Mouse (Mus musculus) layer of hippocampus, adult 18-20 months (tissue): Measurements from ENCODE around the gene Gpatch1. TPM values are rescaled to one million over a fixed set of nuclear protein-coding genes. Genes with fewer than 3 reads are reported as not detected.
"Not testable (repeated sequence)": the region's sequence is repeated elsewhere in the genome, so short reads cannot be mapped to it uniquely, and the experiment has no call there.

Source experiments
- DNase-seq, 2 experiments: peaks; one replicate each; pipeline ENCODE4 v3.0.0; 2022; ENCODE audit warnings: low spot score in 2 of 2
- total RNA-seq, 2 experiments: library from RNA; stranded (reverse); gene quantifications; 2 replicates each; pipeline ENCODE4 v1.2.3; 2021

Gpatch1 gene
- total RNA-seq, 2 experiments from 2014 or later, result 26.5 to 30.1 TPM

DNA sequence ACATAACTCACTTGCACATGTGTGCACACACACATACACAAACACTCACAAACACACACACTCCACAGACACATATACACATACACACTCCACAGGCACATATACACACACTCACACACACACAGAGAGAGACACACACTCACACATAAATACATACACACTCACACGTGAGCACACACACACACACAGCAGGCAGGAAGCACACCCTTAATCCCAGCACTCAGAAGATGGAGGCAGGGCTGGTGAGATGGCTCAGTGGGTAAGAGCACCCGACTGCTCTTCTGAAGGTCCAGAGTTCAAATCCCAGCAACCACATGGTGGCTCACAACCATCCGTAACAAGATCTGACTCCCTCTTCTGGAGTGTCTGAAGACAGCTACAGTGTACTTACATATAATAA is 80.3 kb downstream of the Gpatch1 start:
- DNase-seq, result not testable (repeated sequence)

DNA sequence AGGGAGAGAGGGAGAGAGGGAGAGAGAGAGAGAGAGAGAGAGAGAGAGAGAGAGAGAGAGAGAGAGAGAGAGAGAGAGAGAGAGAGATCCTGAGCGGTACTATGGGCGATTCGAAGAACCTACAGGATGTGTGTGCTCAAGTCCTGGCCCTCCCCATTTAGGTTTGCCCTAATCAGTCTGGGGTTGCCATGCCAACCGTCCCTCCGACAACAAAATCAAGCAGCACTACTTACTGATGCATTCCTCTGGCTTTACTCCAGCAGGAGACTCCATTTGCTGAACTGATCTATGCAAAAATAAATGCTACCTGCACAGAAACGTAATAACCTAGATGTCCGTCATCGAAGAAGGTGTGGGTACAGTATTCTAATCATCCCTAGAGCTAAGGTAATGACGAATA is 82.9 kb downstream of the Gpatch1 start:
- peak; percentile 68 to 85 for DNase-seq

DNA sequence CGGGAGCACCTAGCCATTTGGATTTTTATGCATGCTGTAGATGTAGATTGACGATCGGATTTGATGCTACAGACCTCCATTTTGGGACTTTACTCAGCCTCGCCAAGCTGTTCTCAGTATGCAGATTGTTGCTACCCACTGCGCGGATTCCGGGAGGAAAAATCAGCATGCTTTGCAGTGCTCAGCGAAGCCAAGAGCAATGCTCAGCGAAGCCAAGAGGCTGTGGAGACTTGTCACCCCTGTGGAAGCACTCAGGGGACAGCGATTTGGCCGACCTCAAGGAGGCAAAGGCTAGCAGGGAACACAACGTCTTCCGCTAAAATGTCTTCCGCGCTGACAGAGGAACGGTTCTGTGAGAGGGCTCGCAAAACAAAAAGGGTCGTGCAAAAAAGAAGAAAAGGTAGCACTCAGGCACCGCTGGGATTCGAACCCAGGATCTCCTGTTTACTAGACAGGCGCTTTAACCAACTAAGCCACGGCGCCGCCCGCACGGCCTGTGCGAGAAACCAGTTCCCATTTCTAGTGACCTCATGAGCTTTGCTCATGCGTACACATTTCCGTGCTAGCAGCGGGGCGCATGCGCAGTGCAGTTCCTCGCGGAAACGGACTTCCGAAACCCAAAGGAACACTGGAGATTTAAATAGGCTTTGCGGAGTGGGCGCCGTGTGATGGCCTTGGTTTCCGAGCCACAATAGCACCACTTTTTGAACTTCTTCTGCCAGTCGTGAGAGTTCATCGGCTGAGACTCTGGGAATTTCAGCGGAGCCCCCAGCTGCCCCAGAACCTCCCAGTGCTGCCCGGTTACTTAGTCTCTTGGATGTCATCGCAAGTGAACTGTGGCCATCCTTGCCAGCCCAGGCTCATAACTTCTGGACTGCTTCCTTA is 83.6 kb downstream of the Gpatch1 start:
- DNase-seq, result peak; percentile 97 to 100

DNA sequence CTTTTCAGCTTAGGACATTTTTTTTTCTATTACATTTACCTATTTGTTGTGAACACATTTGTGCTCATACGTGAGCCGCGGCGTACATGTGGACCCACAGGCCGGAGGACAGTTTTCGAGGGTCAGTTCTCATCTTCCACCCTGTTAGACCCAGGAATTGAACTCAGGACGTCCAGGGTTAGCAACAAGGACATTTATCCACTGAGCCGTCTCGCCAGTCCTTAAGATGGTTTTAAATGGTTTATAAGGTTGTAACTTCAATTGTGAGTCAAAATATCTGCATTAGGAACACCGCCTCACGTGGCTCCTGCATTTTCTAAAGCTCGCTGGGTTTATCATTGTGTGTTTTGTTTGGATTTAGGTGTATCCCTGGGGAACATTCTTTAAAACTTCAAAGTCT is 84.4 kb downstream of the Gpatch1 start:
- no peak for DNase-seq

DNA sequence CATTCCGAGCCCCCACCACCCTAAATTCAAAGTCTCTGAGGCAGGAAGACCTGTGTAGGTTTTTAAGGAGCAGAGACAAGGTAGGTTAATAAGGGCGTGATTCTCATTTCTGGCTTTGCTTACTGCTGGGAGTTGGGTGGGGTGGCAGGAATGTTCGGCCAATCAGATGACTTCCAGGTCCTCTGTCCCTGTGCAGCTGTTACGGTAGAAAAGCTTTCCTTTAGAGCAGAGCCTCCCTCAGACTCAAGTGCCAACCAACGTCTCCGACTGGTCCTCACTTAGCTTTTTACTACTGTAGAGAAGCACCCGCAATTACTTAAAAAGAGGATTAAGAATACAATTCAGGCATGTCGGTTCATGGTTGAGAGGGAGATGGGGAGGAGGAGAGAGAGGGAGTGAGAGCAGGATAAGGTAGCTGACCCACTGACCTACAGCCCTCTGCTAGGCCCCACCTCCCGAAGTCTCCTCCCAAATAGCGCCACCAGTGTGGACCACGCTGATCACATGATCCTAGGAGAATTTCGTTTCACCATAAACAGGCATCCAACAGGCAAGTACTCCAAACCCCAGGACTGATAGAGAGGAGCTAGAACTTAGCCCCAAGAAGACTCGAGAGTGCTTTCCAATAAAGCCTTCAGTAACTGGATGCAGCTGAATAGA is 85.3 kb downstream of the Gpatch1 start:
- no peak for DNase-seq

DNA sequence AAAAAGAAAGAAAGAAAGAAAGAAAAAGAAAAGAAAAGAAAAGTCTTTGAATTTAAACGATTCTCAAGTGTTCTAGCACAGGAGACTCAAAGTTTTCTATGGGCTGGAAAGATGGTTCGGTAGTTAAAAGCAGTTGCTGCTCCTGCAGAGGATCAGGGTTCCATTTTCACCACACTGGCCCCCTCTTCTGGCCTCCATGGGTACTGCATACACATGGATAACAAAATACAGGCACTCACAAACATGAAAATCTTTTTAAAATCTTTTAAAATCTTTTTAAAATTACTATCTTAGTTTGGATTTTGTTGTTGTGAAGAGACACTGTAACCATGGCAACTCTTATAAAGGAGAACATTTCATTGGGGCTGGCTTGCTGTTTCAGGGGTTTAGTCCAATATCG is 87.9 kb downstream of the Gpatch1 start:
- no peak for DNase-seq

Other genes with a start within 250 kb of the Gpatch1 start
- 10 to 100 TPM; 21.4 to 22.4 TPM for gene Cebpa, start 199.1 kb downstream of the Gpatch1 start, total RNA-seq
- 10 to 100 TPM; 39.2 to 44.8 TPM for gene Slc7a10, start 132.1 kb downstream of the Gpatch1 start, total RNA-seq
- gene Lrp3, start 102.9 kb downstream of the Gpatch1 start, total RNA-seq, result 10 to 100 TPM; 75.2 to 77.5 TPM
- gene Rhpn2, start 15.7 kb upstream of the Gpatch1 start, total RNA-seq, result 1 to 10 TPM; 7.3 to 9.1 TPM
- gene Faap24, start 78.4 kb upstream of the Gpatch1 start, total RNA-seq, result 1 to 10 TPM; 6.2 to 6.3 TPM
- 10 to 100 TPM; 11.2 to 16.9 TPM for gene Cep89, start 78.6 kb upstream of the Gpatch1 start, total RNA-seq
- gene Slc7a9, start 130.4 kb upstream of the Gpatch1 start, total RNA-seq, result not detected
- gene Tdrd12, start 219.3 kb upstream of the Gpatch1 start, total RNA-seq, result under 1 TPM; 0.27 to 0.56 TPM
- gene Nudt19, start 237.9 kb upstream of the Gpatch1 start, total RNA-seq, result 10 to 100 TPM; 62.4 to 65.4 TPM